Mouse (Mus musculus) intestine, embryonic 16.5 days (tissue): ENCODE data around the gene Slc9a8. TPM values are rescaled to one million over a fixed set of nuclear protein-coding genes. Genes with fewer than 3 reads are reported as not detected.

Source experiments
- ATAC-seq: fragments of 200-750 bp; cut with Nextera tagmentation; 2 replicates; pipeline ENCODE4 v1.8.0; 2017; ENCODE audit warnings: moderate TSS enrichment, moderate library complexity
- H3K27ac ChIP-seq: fragments of 300-500 bp; sonication (generic); 2 replicates; pipeline ENCODE4 v1.5.1; 2014; ENCODE audit warnings: mild to moderate bottlenecking, low read length
- H3K27me3 ChIP-seq: fragments of 300-500 bp; sonication (generic); replicated peaks from 2 replicates; pipeline ENCODE4 v1.6.1; 2014; ENCODE audit warnings: low read length, control low read depth, mixed read lengths; ENCODE audit not compliant: control insufficient read depth, insufficient read depth
- H3K36me3 ChIP-seq: fragments of 300-500 bp; sonication (generic); 2 replicates; pipeline ENCODE4 v1.6.1; 2014; ENCODE audit warnings: low read length, control low read depth; ENCODE audit not compliant: control insufficient read depth, insufficient read depth
- H3K4me1 ChIP-seq: fragments of 300-500 bp; sonication (generic); 2 replicates; pipeline ENCODE4 v1.6.1; 2014; ENCODE audit warnings: low read length, control low read depth, mixed read lengths; ENCODE audit not compliant: control insufficient read depth, insufficient read depth
- H3K4me2 ChIP-seq: fragments of 300-500 bp; sonication (generic); 2 replicates; pipeline ENCODE4 v1.6.1; 2014; ENCODE audit warnings: low read depth, low read length, control low read depth
- H3K4me3 ChIP-seq: fragments of 300-500 bp; sonication (generic); 2 replicates; pipeline ENCODE4 v1.5.1; 2014; ENCODE audit warnings: mild to moderate bottlenecking, low read length
- H3K9ac ChIP-seq: fragments of 300-500 bp; sonication (generic); 2 replicates; pipeline ENCODE4 v1.6.1; 2014; ENCODE audit warnings: low read depth, low read length
- H3K9me3 ChIP-seq: fragments of 300-500 bp; sonication (generic); 2 replicates; pipeline ENCODE4 v1.6.1; 2016; ENCODE audit warnings: low read length, control low read depth; ENCODE audit not compliant: control insufficient read depth
- WGBS: fragments of 180-500 bp; shearing (Covaris S2); extraction: QIAGEN DNeasy Blood & Tissue Kit; methylation state at CpG from one replicate; pipeline ENCODE4 v1.1.7; 2014; 5-methylcytosine and 5-hydroxymethylcytosine counted together
- polyA plus RNA-seq: library from polyadenylated mRNA; unstranded; fragments of >200 nt; fragmentation: Nextera tagmentation; extraction: Ambion mirVana; gene quantifications from 2 replicates; pipeline ENCODE4 v1.2.1, GENCODE M21; 2015

Gene Slc9a8
- polyA plus RNA-seq, 1 experiment from 2014 or later: 19.0 TPM

DNA sequence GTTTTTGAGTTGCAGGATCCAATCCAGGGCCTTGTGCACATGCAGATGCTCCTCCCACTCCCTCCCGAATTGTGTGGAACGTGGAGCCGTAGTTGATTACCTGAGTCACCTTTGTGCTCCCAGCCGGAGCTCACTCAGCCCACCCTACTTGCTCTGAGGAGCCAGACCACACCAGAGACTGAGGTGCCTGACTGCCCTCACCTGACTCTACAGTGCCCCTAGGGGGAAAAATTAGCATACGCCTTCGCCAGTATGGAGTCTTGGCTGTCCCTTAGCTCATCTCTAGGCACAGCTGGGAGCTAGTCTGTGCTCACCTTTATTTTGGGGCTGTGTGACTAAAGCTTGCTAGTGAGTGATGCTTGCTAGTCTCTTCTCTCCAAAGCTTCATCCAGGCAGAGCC lies 46.9 kb downstream of the Slc9a8 start:
- no peaks in the 10 kb centered on the region for H3K27me3 ChIP-seq
- 85% methylated on average over 6 of the region's 6 CpGs for WGBS
- H3K4me2 ChIP-seq: no peak overlapping the region
- ATAC-seq: no peak
- no peaks in the 10 kb centered on the region for H3K4me1 ChIP-seq
- H3K36me3 ChIP-seq: peaks cover 30% of the 10 kb centered on the region
- no peaks in the 10 kb centered on the region for H3K9me3 ChIP-seq
- no peak overlapping the region for H3K4me3 ChIP-seq
- H3K9ac ChIP-seq: no peak overlapping the region
- H3K27ac ChIP-seq: no peak overlapping the region

DNA sequence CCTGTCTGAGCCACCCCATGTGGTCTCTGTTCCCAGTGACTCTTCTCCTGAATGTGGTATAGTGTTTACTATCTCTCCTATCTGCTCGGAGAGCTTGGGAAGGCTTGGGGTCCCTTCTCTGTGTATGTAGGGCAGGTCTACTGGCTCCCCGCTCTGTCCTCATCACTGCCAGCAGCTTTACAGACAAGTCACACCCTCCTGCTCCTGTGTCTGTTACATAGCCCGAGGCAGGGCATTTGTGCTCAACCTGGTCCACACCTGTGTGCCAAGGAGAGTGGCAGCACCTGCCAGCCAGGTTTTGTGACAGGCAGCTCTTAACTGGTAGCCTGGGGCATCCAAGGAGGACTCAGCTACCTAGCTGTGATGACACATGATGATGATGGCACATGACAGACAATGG lies 49.1 kb downstream of the Slc9a8 start:
- 92% methylated on average over 3 of the region's 3 CpGs for WGBS
- Histone ChIP-seq H3K9ac (no peak overlapping the region), H3K36me3 (peaks cover 33% of the 10 kb centered on the region), H3K4me3 (no peak overlapping the region), H3K4me2 (no peak overlapping the region), H3K4me1 (peaks cover under 1% of the 10 kb centered on the region), H3K27me3 (no peaks in the 10 kb centered on the region), H3K9me3 (no peaks in the 10 kb centered on the region), H3K27ac (no peak overlapping the region)
- ATAC-seq: no peak

DNA sequence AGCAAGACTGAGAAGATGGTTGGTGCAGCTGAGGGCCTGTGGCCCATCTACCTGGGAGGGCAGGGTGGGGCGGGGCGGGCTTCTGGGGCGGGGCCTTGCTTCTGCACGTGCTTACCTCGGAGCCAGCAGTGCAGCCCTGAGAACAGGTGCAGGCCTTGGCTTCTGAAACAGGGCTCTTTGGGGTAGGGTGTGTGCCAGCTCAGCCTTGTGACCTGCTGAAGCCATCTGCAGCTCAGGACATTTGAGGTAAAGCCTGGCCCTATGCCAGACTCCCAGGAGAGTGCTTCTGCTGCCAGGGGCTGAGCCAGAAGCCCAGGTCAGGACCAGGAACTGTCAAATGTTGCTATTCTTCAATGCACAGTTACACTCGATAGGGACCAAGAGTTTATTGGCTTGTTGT lies 50.1 kb downstream of the Slc9a8 start:
- peaks cover 29% of the 10 kb centered on the region for H3K36me3 ChIP-seq
- H3K27ac ChIP-seq: no peak overlapping the region
- H3K27me3 ChIP-seq: no peaks in the 10 kb centered on the region
- ATAC-seq: peak; percentile 70
- H3K4me2 ChIP-seq: no peak overlapping the region
- no peak overlapping the region for H3K9ac ChIP-seq
- no peak overlapping the region for H3K4me3 ChIP-seq
- H3K9me3 ChIP-seq: no peaks in the 10 kb centered on the region
- H3K4me1 ChIP-seq: peaks cover 10% of the 10 kb centered on the region
- 84% methylated on average over 6 of the region's 6 CpGs for WGBS

DNA sequence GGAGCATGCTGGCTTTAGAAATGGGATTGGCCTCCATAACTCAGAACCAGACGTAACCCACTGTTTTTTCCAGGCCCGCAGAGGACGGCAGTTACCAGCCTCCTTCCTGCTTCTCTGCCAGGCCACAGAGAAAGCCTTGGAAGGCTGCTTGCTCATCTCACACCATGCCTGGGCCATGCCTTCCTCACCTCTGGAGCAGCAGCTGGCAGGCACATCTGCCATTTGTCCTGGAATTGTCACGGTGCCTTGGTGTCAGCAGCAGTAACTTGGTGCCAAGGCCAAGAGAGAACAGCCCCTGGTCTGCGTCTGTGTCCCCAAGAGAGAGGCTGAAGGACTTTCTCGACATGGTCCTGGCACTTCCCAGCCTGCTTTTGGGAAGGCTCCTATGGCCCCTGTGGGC lies 52.7 kb downstream of the Slc9a8 start:
- Histone ChIP-seq H3K4me1 (peaks cover 18% of the 10 kb centered on the region), H3K9me3 (no peaks in the 10 kb centered on the region), H3K27me3 (no peaks in the 10 kb centered on the region), H3K27ac (no peak overlapping the region), H3K36me3 (peaks cover 23% of the 10 kb centered on the region), H3K9ac (no peak overlapping the region), H3K4me2 (no peak overlapping the region), H3K4me3 (no peak overlapping the region)
- ATAC-seq: no peak
- WGBS: 87% methylated on average over 6 of the region's 6 CpGs

DNA sequence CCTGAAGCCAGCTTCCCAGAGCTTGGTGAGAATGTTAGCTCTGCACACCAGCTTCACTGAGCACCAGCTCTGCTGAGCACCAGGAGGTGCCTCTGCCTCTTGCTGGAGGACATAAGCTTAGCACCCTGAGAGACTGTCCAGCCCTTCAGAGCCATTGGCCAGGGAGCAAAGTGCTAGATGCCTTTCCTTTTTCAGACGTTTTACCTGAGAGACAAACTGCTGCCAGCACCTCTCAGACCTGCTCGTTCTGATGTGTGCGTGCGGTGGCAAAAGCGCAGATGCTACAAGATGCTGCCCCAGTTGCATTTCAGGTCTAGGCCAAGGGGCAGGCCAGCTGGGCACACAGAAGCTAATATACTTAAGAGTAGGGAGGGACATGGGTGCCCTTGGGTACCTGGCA lies 54.1 kb downstream of the Slc9a8 start:
- ATAC-seq: no peak
- no peak overlapping the region for H3K9ac ChIP-seq
- no peak overlapping the region for H3K4me3 ChIP-seq
- peak overlapping the region; percentile 63 for H3K27ac ChIP-seq
- no peak overlapping the region for H3K4me2 ChIP-seq
- WGBS: 81% methylated on average over 5 of the region's 5 CpGs
- peaks cover 23% of the 10 kb centered on the region for H3K4me1 ChIP-seq
- H3K27me3 ChIP-seq: no peaks in the 10 kb centered on the region
- H3K36me3 ChIP-seq: peaks cover 23% of the 10 kb centered on the region
- H3K9me3 ChIP-seq: no peaks in the 10 kb centered on the region

DNA sequence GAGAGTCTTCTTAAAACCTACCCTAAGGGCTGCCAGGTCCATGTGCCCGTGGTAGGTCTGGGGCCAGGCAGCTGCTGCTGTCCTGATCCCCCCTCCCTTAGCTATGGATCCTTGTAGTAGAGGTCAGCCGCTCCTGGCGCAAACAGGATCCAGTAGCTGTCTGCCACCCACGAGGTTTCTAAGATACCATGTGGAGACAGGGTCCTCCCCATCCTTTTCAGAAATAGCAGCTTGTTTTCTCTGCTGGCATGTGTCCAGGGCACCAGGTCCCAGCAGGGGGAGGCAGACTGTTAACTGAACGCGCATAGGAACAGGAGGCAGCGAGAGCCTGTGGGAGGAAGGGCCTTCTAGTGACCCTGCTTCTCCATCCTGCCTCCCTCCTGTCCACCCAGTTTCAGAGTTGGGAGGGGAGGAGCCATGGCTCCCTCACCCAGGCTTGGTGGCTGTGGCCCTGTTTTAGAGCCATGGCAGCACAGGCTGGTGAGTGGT lies 54.7 kb downstream of the Slc9a8 start:
- Histone ChIP-seq H3K4me2 (no peak overlapping the region), H3K9me3 (no peaks in the 10 kb centered on the region), H3K9ac (peak overlapping the region; percentile 33; the same call in 1 of the 2 replicates), H3K27me3 (no peaks in the 10 kb centered on the region), H3K4me3 (no peak overlapping the region), H3K36me3 (peaks cover 18% of the 10 kb centered on the region), H3K4me1 (peaks cover 23% of the 10 kb centered on the region), H3K27ac (peak overlapping the region; percentile 74)
- ATAC-seq: peak; percentile 57
- 21% methylated on average over 7 of the region's 7 CpGs for WGBS

DNA sequence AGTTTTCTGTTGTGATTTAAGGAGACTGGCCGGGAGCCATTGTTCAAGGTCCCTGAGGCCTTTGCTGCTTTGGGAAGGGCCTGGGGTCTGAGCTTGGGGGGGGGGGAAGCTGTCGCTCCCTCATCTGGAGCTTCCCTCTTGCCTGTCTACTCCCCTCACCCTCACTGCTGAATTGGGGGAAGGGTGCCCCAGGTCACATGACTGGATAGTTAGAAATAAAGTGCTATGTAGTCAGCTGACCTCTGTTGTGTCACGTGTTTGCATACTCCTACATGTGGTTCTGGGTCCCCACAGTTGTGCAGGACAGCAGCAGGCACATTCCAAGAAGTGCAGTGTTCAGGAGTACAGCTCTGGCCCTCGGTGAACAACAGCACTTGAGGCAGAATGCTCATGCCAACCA lies 55.2 kb downstream of the Slc9a8 start:
- peak overlapping the region; percentile 74 for H3K27ac ChIP-seq
- H3K4me3 ChIP-seq: no peak overlapping the region
- peaks cover 23% of the 10 kb centered on the region for H3K4me1 ChIP-seq
- no peak for ATAC-seq
- no peak overlapping the region for H3K4me2 ChIP-seq
- H3K36me3 ChIP-seq: peaks cover 13% of the 10 kb centered on the region; the same call in 1 of the 2 replicates
- H3K9me3 ChIP-seq: no peaks in the 10 kb centered on the region
- no peaks in the 10 kb centered on the region for H3K27me3 ChIP-seq
- peak overlapping the region; percentile 33; the same call in 1 of the 2 replicates for H3K9ac ChIP-seq
- WGBS: 61% methylated on average over 4 of the region's 4 CpGs

DNA sequence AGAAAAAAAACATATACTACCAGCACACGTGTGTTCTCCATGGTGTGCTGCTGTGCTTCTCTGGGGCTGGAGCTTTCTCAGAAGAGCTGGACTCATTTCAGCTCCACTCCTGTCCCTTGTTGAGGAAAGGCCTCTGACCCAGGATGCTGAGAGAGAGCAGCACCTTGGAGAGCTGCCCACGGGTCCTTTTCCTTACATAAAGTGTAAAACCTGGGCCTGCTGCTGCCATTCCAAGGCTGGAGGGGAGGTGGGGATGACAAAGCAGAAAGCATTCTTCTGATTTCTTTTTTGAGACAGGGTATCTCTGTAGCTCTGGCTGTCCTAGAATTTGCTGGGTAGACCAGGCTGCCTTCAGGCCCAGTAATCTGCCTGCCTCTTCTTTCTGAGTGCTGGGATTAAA lies 56.6 kb downstream of the Slc9a8 start:
- no peaks in the 10 kb centered on the region for H3K27me3 ChIP-seq
- H3K27ac ChIP-seq: no peak overlapping the region
- H3K4me3 ChIP-seq: no peak overlapping the region
- H3K4me2 ChIP-seq: no peak overlapping the region
- peaks cover 9% of the 10 kb centered on the region; the same call in 1 of the 2 replicates for H3K36me3 ChIP-seq
- peaks cover 23% of the 10 kb centered on the region for H3K4me1 ChIP-seq
- no peak overlapping the region for H3K9ac ChIP-seq
- H3K9me3 ChIP-seq: no peaks in the 10 kb centered on the region
- no peak for ATAC-seq
- 54% methylated on average over 2 of the region's 2 CpGs for WGBS

DNA sequence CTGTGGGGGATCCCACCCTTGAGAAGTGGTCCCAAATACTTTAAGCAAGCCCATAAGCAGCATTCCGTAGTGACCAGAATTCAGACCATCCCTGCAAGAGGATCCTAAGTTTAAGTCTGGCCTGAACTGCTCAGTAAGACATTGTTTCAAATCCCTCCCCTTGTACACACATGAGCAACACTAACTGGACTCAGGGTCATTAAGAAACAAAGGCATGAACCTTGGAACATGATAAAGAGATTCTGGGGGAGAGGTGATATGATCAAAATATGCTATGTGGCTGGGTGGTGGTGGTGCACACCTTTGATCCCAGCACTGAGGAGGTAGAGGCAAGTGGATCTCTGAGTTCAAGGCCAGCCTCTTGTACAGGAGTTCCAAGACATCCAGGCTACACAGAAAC lies 58.0 kb downstream of the Slc9a8 start:
- no peaks in the 10 kb centered on the region for H3K9me3 ChIP-seq
- H3K27ac ChIP-seq: peak overlapping the region; percentile 41
- H3K9ac ChIP-seq: no peak overlapping the region
- no peak overlapping the region for H3K4me3 ChIP-seq
- peaks cover 23% of the 10 kb centered on the region for H3K4me1 ChIP-seq
- peak; percentile 69 for ATAC-seq
- H3K27me3 ChIP-seq: no peaks in the 10 kb centered on the region
- no peak overlapping the region for H3K4me2 ChIP-seq
- H3K36me3 ChIP-seq: peaks cover 6% of the 10 kb centered on the region; the same call in 1 of the 2 replicates
- WGBS: 84% methylated on average over 1 of the region's 1 CpGs

DNA sequence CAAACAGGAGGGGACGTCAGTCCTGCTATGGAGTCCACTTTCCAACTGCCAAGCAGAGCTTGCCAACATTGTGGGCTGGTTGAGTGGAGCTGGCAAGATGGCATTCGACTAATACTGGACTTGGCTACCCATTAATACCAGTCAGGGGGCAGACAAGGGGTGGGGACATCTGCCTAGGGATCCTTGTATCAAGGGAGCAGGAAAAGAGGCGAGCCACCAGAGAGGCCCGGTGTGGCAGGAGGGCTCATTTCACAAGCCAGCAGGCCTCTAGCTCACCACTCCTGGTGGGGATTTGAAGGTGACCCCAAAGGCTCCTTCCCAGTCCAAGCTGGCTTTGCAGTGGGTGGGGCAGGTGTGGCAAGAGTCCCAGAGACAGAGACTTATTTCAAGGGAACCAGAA lies 61.2 kb downstream of the Slc9a8 start:
- H3K9ac ChIP-seq: no peak overlapping the region
- no peak overlapping the region for H3K4me3 ChIP-seq
- no peaks in the 10 kb centered on the region for H3K9me3 ChIP-seq
- no peak for ATAC-seq
- peaks cover 10% of the 10 kb centered on the region; the same call in 1 of the 2 replicates for H3K36me3 ChIP-seq
- 94% methylated on average over 4 of the region's 4 CpGs for WGBS
- no peaks in the 10 kb centered on the region for H3K27me3 ChIP-seq
- H3K4me2 ChIP-seq: no peak overlapping the region
- no peak overlapping the region for H3K27ac ChIP-seq
- H3K4me1 ChIP-seq: peaks cover 20% of the 10 kb centered on the region
